Mouse (Mus musculus): Measurements from ENCODE around the gene Gm21834.

The Gm21834 gene

GRCm38 (mm10) chr17:57742119-57742518 lies at the start of gene Gm21834:
Gene Gm21834, minus strand, starts transcription at chr17:57742219.
- DNase-seq: no peak

- no peak for DNase-seq
Measured at GRCm38 (mm10) chr17:57788161-57788799, 46.3 kb upstream of the Gm21834 start.

- DNase-seq: peak in 1 of 2 experiments; percentile 9
Measured at GRCm38 (mm10) chr17:57770904-57771303, 28.9 kb upstream of the Gm21834 start.

- DNase-seq: peak; percentile 52 to 70
Measured at GRCm38 (mm10) chr17:57768622-57769610, 26.9 kb upstream of the Gm21834 start, which contains the start of gene Cntnap5c. Gene Cntnap5c, plus strand, starts transcription at chr17:57769570.

- DNase-seq: no peak
Measured at GRCm38 (mm10) chr17:57767306-57767705, 25.3 kb upstream of the Gm21834 start.

- no peak for DNase-seq
Measured at GRCm38 (mm10) chr17:57758033-57758432, 16.0 kb upstream of the Gm21834 start.

GRCm38 (mm10) chr17:57694791-57695190 lies 47.2 kb downstream of the Gm21834 start:
- no peak for DNase-seq
